Mouse (Mus musculus) kidney, embryonic 16.5 days (tissue): ENCODE results near the gene Polr1b. TPM values are rescaled to one million over a fixed set of nuclear protein-coding genes. Genes with fewer than 3 reads are reported as not detected.

Experiments used
- ATAC-seq: fragments of 200-750 bp; cut with Nextera tagmentation; 2 replicates; pipeline ENCODE4 v1.8.0; 2017; ENCODE audit warnings: moderate TSS enrichment; ENCODE audit not compliant: low FRiP score, low TSS enrichment
- H3K27ac ChIP-seq: fragments of 300-500 bp; sonication (generic); 2 replicates; pipeline ENCODE4 v1.5.1; 2014; ENCODE audit warnings: low read length
- H3K27me3 ChIP-seq: fragments of 300-500 bp; sonication (generic); 2 replicates; pipeline ENCODE4 v1.6.1; 2014; ENCODE audit warnings: low read length, control low read depth, mixed read lengths; ENCODE audit not compliant: insufficient read depth
- H3K36me3 ChIP-seq: fragments of 300-500 bp; sonication (generic); 2 replicates; pipeline ENCODE4 v1.6.1; 2014; ENCODE audit warnings: low read length, control low read depth, mixed read lengths; ENCODE audit not compliant: insufficient read depth
- H3K4me1 ChIP-seq: fragments of 300-500 bp; sonication (generic); 2 replicates; pipeline ENCODE4 v1.6.1; 2014; ENCODE audit warnings: low read length, control low read depth, mixed read lengths; ENCODE audit not compliant: insufficient read depth
- H3K4me2 ChIP-seq: fragments of 300-500 bp; sonication (generic); replicated peaks from 2 replicates; pipeline ENCODE4 v1.6.1; 2014; ENCODE audit warnings: low read depth, low read length
- H3K4me3 ChIP-seq: fragments of 300-500 bp; sonication (generic); 2 replicates; pipeline ENCODE4 v1.5.1; 2014; ENCODE audit warnings: mild to moderate bottlenecking, low read length
- H3K9ac ChIP-seq: fragments of 300-500 bp; sonication (generic); replicated peaks from 2 replicates; pipeline ENCODE4 v1.6.1; 2014; ENCODE audit warnings: low read length
- H3K9me3 ChIP-seq: fragments of 300-500 bp; sonication (generic); 2 replicates; pipeline ENCODE4 v1.6.1; 2016; ENCODE audit warnings: low read length, control low read depth
- WGBS: fragments of 180-500 bp; shearing (Covaris S2); extraction: QIAGEN DNeasy Blood & Tissue Kit; methylation state at CpG from one replicate; pipeline ENCODE4 v1.1.7; 2014; 5-methylcytosine and 5-hydroxymethylcytosine counted together
- polyA plus RNA-seq: library from polyadenylated mRNA; unstranded; fragments of >200 nt; fragmentation: Nextera tagmentation; extraction: Ambion mirVana; gene quantifications from 2 replicates; pipeline ENCODE4 v1.2.1, GENCODE M21; 2015

Gene Polr1b
- polyA plus RNA-seq, 1 experiment from 2014 or later: 27.2 TPM

- Histone ChIP-seq H3K4me3 (no peak overlapping the region), H3K9me3 (no peaks in the 10 kb centered on the region), H3K4me1 (peaks cover 12% of the 10 kb centered on the region), H3K9ac (no peak overlapping the region), H3K27me3 (no peaks in the 10 kb centered on the region), H3K27ac (no peak overlapping the region), H3K4me2 (no peak overlapping the region), H3K36me3 (peaks cover 13% of the 10 kb centered on the region; the same call in 1 of the 2 replicates)
- ATAC-seq: no peak
- 89% methylated on average over 3 of the region's 3 CpGs for WGBS
These were observed 30.5 kb upstream of the Polr1b start for GRCm38 (mm10) chr2:129070296-129070695.

- no peaks in the 10 kb centered on the region for H3K9me3 ChIP-seq
- no peak for ATAC-seq
- no peak overlapping the region for H3K4me2 ChIP-seq
- no peak overlapping the region for H3K4me3 ChIP-seq
- no peaks in the 10 kb centered on the region for H3K27me3 ChIP-seq
- peaks cover 36% of the 10 kb centered on the region for H3K36me3 ChIP-seq
- no peaks in the 10 kb centered on the region for H3K4me1 ChIP-seq
- H3K27ac ChIP-seq: no peak overlapping the region
- H3K9ac ChIP-seq: no peak overlapping the region
- 81% methylated on average over 3 of the region's 3 CpGs for WGBS
These were observed 22.5 kb upstream of the Polr1b start for GRCm38 (mm10) chr2:129078313-129078712.

GRCm38 (mm10) chr2:129079194-129079593 lies 21.6 kb upstream of the Polr1b start:
- Histone ChIP-seq H3K9me3 (no peaks in the 10 kb centered on the region), H3K4me2 (no peak overlapping the region), H3K27ac (0 out of 2 replicates have a peak overlapping the region, but pooled peaks have one; percentile 45), H3K4me1 (no peaks in the 10 kb centered on the region), H3K36me3 (peaks cover 39% of the 10 kb centered on the region), H3K27me3 (no peaks in the 10 kb centered on the region), H3K4me3 (no peak overlapping the region), H3K9ac (no peak overlapping the region)
- ATAC-seq: no peak
- WGBS: 69% methylated on average over 2 of the region's 2 CpGs

- Histone ChIP-seq H3K27ac (no peak overlapping the region), H3K9me3 (peaks cover 5% of the 10 kb centered on the region; the same call in 1 of the 2 replicates), H3K36me3 (peaks cover 52% of the 10 kb centered on the region), H3K4me2 (no peak overlapping the region), H3K9ac (no peak overlapping the region), H3K4me1 (no peaks in the 10 kb centered on the region), H3K27me3 (no peaks in the 10 kb centered on the region), H3K4me3 (no peak overlapping the region)
- 71% methylated on average over 13 of the region's 13 CpGs for WGBS
- no peak for ATAC-seq
These were observed 19.7 kb upstream of the Polr1b start for GRCm38 (mm10) chr2:129081097-129081496.

GRCm38 (mm10) chr2:129083514-129083913 lies 17.3 kb upstream of the Polr1b start:
- Histone ChIP-seq H3K36me3 (peaks cover 47% of the 10 kb centered on the region), H3K9ac (no peak overlapping the region), H3K4me3 (no peak overlapping the region), H3K4me2 (no peak overlapping the region), H3K27me3 (no peaks in the 10 kb centered on the region), H3K27ac (no peak overlapping the region), H3K9me3 (peaks cover 5% of the 10 kb centered on the region; the same call in 1 of the 2 replicates), H3K4me1 (no peaks in the 10 kb centered on the region)
- WGBS: 90% methylated on average over 5 of the region's 5 CpGs
- ATAC-seq: no peak

- peaks cover 47% of the 10 kb centered on the region for H3K36me3 ChIP-seq
- H3K4me2 ChIP-seq: no peak overlapping the region
- no peak overlapping the region for H3K9ac ChIP-seq
- no peak for ATAC-seq
- no peaks in the 10 kb centered on the region for H3K4me1 ChIP-seq
- no peaks in the 10 kb centered on the region for H3K27me3 ChIP-seq
- no peak overlapping the region for H3K27ac ChIP-seq
- peaks cover 5% of the 10 kb centered on the region; the same call in 1 of the 2 replicates for H3K9me3 ChIP-seq
- no peak overlapping the region for H3K4me3 ChIP-seq
- WGBS: 52% methylated on average over 2 of the region's 2 CpGs
These were observed 15.8 kb upstream of the Polr1b start for GRCm38 (mm10) chr2:129084959-129085358.

- Histone ChIP-seq H3K36me3 (peaks cover 34% of the 10 kb centered on the region), H3K4me1 (no peaks in the 10 kb centered on the region), H3K4me2 (no peak overlapping the region), H3K9ac (no peak overlapping the region), H3K4me3 (no peak overlapping the region), H3K27me3 (no peaks in the 10 kb centered on the region), H3K9me3 (peaks cover 5% of the 10 kb centered on the region; the same call in 1 of the 2 replicates), H3K27ac (no peak overlapping the region)
- no peak for ATAC-seq
- 94% methylated on average over 1 of the region's 1 CpGs for WGBS
These were observed 13.3 kb upstream of the Polr1b start for GRCm38 (mm10) chr2:129087520-129087919.

GRCm38 (mm10) chr2:129090370-129090769 lies 10.4 kb upstream of the Polr1b start:
- no peak overlapping the region for H3K9ac ChIP-seq
- no peak overlapping the region for H3K4me2 ChIP-seq
- 65% methylated on average over 4 of the region's 4 CpGs for WGBS
- H3K4me3 ChIP-seq: no peak overlapping the region
- no peak for ATAC-seq
- no peak overlapping the region for H3K27ac ChIP-seq
- no peaks in the 10 kb centered on the region for H3K4me1 ChIP-seq
- peaks cover 3% of the 10 kb centered on the region; the same call in 1 of the 2 replicates for H3K9me3 ChIP-seq
- H3K36me3 ChIP-seq: peaks cover 32% of the 10 kb centered on the region
- no peaks in the 10 kb centered on the region for H3K27me3 ChIP-seq

GRCm38 (mm10) chr2:129092810-129093209 lies 8.0 kb upstream of the Polr1b start:
- H3K36me3 ChIP-seq: peaks cover 15% of the 10 kb centered on the region
- no peak overlapping the region for H3K4me2 ChIP-seq
- H3K9ac ChIP-seq: no peak overlapping the region
- no peak overlapping the region for H3K4me3 ChIP-seq
- 72% methylated on average over 12 of the region's 12 CpGs for WGBS
- no peaks in the 10 kb centered on the region for H3K4me1 ChIP-seq
- no peak for ATAC-seq
- H3K9me3 ChIP-seq: no peaks in the 10 kb centered on the region
- no peak overlapping the region for H3K27ac ChIP-seq
- H3K27me3 ChIP-seq: no peaks in the 10 kb centered on the region

- Histone ChIP-seq H3K4me1 (no peaks in the 10 kb centered on the region), H3K36me3 (peaks cover 9% of the 10 kb centered on the region), H3K9me3 (no peaks in the 10 kb centered on the region), H3K27me3 (no peaks in the 10 kb centered on the region), H3K4me2 (no peak overlapping the region), H3K4me3 (no peak overlapping the region), H3K27ac (no peak overlapping the region), H3K9ac (no peak overlapping the region)
- 90% methylated on average over 18 of the region's 18 CpGs for WGBS
- ATAC-seq: 0 out of 2 replicates have a peak, but pooled peaks have one; percentile 15
These were observed 6.7 kb upstream of the Polr1b start for GRCm38 (mm10) chr2:129093926-129094724.
